Mouse (Mus musculus) liver, embryonic 11.5 days (tissue): ENCODE measurements at regions not wholly inside any gene's neighbourhood (a gene's known extent, or its start where the extent isn't known, plus 50 kb on each side); places are given as distances from the start of the nearest gene placed in this dataset.

Source experiments
- ATAC-seq: fragments of 200-750 bp; cut with Nextera tagmentation; replicated peaks from 2 replicates; pipeline ENCODE4 v1.8.0; 2017; ENCODE audit warnings: moderate number of reproducible peaks, mild to moderate bottlenecking, moderate TSS enrichment, moderate library complexity; ENCODE audit not compliant: low FRiP score
- DNase-seq: peaks from one replicate; pipeline ENCODE4 v3.0.0-alpha.2; 2017; ENCODE audit warnings: low spot score
- H3K27ac ChIP-seq: fragments of 300-500 bp; sonication (generic); 2 replicates; pipeline ENCODE4 v1.5.1; 2014; ENCODE audit warnings: mild to moderate bottlenecking, low read depth, low read length, control low read depth
- H3K27me3 ChIP-seq: fragments of 300-500 bp; sonication (generic); replicated peaks from 2 replicates; pipeline ENCODE4 v1.6.1; 2014; ENCODE audit warnings: low read length, mixed read lengths; ENCODE audit not compliant: control insufficient read depth, insufficient read depth
- H3K36me3 ChIP-seq: fragments of 300-500 bp; sonication (generic); 2 replicates; pipeline ENCODE4 v1.6.1; 2014; ENCODE audit warnings: mild to moderate bottlenecking, low read length, moderate library complexity, mixed read lengths; ENCODE audit not compliant: control insufficient read depth, insufficient read depth
- H3K4me1 ChIP-seq: fragments of 300-500 bp; sonication (generic); replicated peaks from 2 replicates; pipeline ENCODE4 v1.6.1; 2014; ENCODE audit warnings: low read length, mixed read lengths; ENCODE audit not compliant: control insufficient read depth, insufficient read depth
- H3K4me2 ChIP-seq: fragments of 300-500 bp; sonication (generic); 2 replicates; pipeline ENCODE4 v1.6.1; 2014; ENCODE audit warnings: mild to moderate bottlenecking, control low read depth, moderate library complexity
- H3K4me3 ChIP-seq: fragments of 300-500 bp; sonication (generic); 2 replicates; pipeline ENCODE4 v1.5.1; 2014; ENCODE audit warnings: low read depth, low read length, control low read depth
- H3K9ac ChIP-seq: fragments of 300-500 bp; sonication (generic); 2 replicates; pipeline ENCODE4 v1.6.1; 2014; ENCODE audit warnings: low read depth, low read length, control low read depth
- H3K9me3 ChIP-seq: fragments of 300-500 bp; sonication (generic); 2 replicates; pipeline ENCODE4 v1.6.1; 2016; ENCODE audit warnings: low read length, inconsistent platforms, mixed read lengths; ENCODE audit not compliant: control insufficient read depth
- WGBS: fragments of 180-500 bp; shearing (Covaris S2); extraction: QIAGEN DNeasy Blood & Tissue Kit; methylation state at CpG from one replicate; pipeline ENCODE4 v1.1.7; 2014; 5-methylcytosine and 5-hydroxymethylcytosine counted together

DNA sequence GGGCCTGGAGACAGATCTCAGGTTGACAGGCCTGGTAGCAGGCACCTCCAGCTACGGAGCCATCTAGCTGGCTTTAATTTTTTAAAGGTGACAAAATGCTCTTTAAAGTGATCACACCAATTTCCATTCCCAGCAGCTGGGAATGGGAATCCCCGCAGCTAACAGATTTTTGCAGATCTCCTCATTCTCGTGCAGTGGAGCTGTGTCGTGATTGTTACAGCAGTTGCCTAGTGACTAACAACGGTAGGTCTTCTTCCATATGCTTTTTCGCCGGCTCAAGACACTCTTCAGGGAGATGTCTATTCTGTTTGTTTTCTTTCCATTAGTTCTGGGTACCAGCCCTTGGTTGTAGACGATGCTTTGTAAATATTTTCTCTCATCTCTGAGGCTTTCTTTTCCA, 109.3 kb downstream of the Bcl2l11 start:
- Histone ChIP-seq H3K27ac (no peak overlapping the region), H3K36me3 (no peaks in the 10 kb centered on the region), H3K9me3 (no peaks in the 10 kb centered on the region), H3K27me3 (no peaks in the 10 kb centered on the region), H3K9ac (no peak overlapping the region), H3K4me3 (no peak overlapping the region), H3K4me1 (no peaks in the 10 kb centered on the region), H3K4me2 (no peak overlapping the region)
- DNase-seq: no peak
- ATAC-seq: no peak
- WGBS: 77% methylated on average over 8 of the region's 8 CpGs

DNA sequence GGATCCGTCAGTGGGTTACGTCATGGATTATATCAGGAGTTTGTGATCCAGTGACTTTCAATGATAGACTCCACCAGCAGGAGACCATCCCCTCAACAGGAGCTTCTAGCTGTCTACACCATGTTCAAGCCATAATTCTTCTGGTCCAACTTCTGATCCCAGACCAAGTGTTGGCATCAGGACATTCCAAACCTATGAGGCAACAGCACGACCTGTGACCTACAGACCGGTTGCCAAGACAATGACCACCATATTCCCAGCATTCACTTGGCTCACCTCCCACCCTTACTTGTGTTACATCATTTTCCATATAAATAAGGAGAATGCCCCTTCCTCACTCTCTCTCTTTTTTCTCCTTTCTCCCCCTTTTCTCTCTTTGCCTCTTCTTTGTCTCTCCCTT, 113.6 kb downstream of the Bcl2l11 start:
- H3K27ac ChIP-seq: no peak overlapping the region
- no peak overlapping the region for H3K4me2 ChIP-seq
- no peaks in the 10 kb centered on the region for H3K9me3 ChIP-seq
- DNase-seq: no peak
- ATAC-seq: no peak
- H3K27me3 ChIP-seq: no peaks in the 10 kb centered on the region
- H3K9ac ChIP-seq: no peak overlapping the region
- 86% methylated on average over 4 of the region's 4 CpGs for WGBS
- H3K36me3 ChIP-seq: no peaks in the 10 kb centered on the region
- H3K4me1 ChIP-seq: no peaks in the 10 kb centered on the region
- H3K4me3 ChIP-seq: no peak overlapping the region

- H3K36me3 ChIP-seq: no peaks in the 10 kb centered on the region
- H3K4me2 ChIP-seq: no peak overlapping the region
- H3K27ac ChIP-seq: no peak overlapping the region
- H3K9me3 ChIP-seq: no peaks in the 10 kb centered on the region
- no peak overlapping the region for H3K4me3 ChIP-seq
- 65% methylated on average over 4 of the region's 4 CpGs for WGBS
- no peaks in the 10 kb centered on the region for H3K27me3 ChIP-seq
- no peak overlapping the region for H3K9ac ChIP-seq
- ATAC-seq (no peak), DNase-seq (no peak)
- no peaks in the 10 kb centered on the region for H3K4me1 ChIP-seq
Observed at GRCm38 (mm10) chr2:128240054-128240453, 114.2 kb downstream of the Bcl2l11 start.

- Histone ChIP-seq H3K36me3 (no peaks in the 10 kb centered on the region), H3K9ac (no peak overlapping the region), H3K9me3 (no peaks in the 10 kb centered on the region), H3K27me3 (no peaks in the 10 kb centered on the region), H3K4me1 (no peaks in the 10 kb centered on the region), H3K27ac (no peak overlapping the region), H3K4me3 (no peak overlapping the region), H3K4me2 (no peak overlapping the region)
- ATAC-seq: no peak
- no peak for DNase-seq
- WGBS: 37% methylated on average over 9 of the region's 9 CpGs
Observed at GRCm38 (mm10) chr2:128240536-128241279, 114.9 kb downstream of the Bcl2l11 start.

- Histone ChIP-seq H3K9ac (no peak overlapping the region), H3K9me3 (no peaks in the 10 kb centered on the region), H3K27me3 (no peaks in the 10 kb centered on the region), H3K4me3 (no peak overlapping the region), H3K4me2 (no peak overlapping the region), H3K27ac (no peak overlapping the region), H3K4me1 (no peaks in the 10 kb centered on the region), H3K36me3 (no peaks in the 10 kb centered on the region)
- ATAC-seq (no peak), DNase-seq (no peak)
- WGBS: 14% methylated on average over 3 of the region's 3 CpGs
Observed at GRCm38 (mm10) chr2:128241280-128241665, 115.4 kb downstream of the Bcl2l11 start.

GRCm38 (mm10) chr2:128245544-128245943, 119.7 kb downstream of the Bcl2l11 start:
- no peak overlapping the region for H3K4me3 ChIP-seq
- no peaks in the 10 kb centered on the region for H3K4me1 ChIP-seq
- DNase-seq: no peak
- WGBS: 73% methylated on average over 10 of the region's 10 CpGs
- no peak overlapping the region for H3K27ac ChIP-seq
- H3K27me3 ChIP-seq: no peaks in the 10 kb centered on the region
- H3K36me3 ChIP-seq: no peaks in the 10 kb centered on the region
- H3K9me3 ChIP-seq: no peaks in the 10 kb centered on the region
- H3K9ac ChIP-seq: no peak overlapping the region
- H3K4me2 ChIP-seq: no peak overlapping the region
- ATAC-seq: no peak

DNA sequence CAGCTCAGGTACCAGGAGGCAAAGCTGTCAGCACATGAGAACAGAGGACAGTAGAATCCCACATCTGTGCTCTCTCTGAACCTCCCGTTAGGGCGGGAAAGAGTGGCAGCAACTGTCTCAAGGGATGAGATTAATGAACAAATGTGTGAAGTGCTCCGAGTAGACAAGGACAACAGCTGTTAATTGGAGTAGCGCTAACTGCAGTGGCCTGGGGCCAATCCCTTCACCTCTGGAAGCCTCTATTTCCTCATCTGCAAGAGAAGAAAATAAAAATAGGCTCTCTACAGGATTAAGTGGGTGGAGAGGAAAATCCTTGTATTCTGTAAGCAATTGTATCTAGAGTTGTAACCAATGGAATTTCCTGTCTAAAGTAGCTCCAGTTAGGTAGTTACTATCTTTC, 122.1 kb downstream of the Bcl2l11 start:
- 46% methylated on average over 4 of the region's 4 CpGs for WGBS
- no peaks in the 10 kb centered on the region for H3K27me3 ChIP-seq
- ATAC-seq: no peak

GRCm38 (mm10) chr2:128249188-128249587, 123.3 kb downstream of the Bcl2l11 start:
- DNase-seq (no peak), ATAC-seq (no peak)
- 82% methylated on average over 4 of the region's 4 CpGs for WGBS
- Histone ChIP-seq H3K9ac (no peak overlapping the region), H3K4me1 (no peaks in the 10 kb centered on the region), H3K27ac (no peak overlapping the region), H3K9me3 (no peaks in the 10 kb centered on the region), H3K36me3 (no peaks in the 10 kb centered on the region), H3K4me2 (no peak overlapping the region), H3K27me3 (no peaks in the 10 kb centered on the region), H3K4me3 (no peak overlapping the region)

More for the DNA sequence above, 122.1 kb downstream of the Bcl2l11 start:
- Histone ChIP-seq H3K27ac (no peak overlapping the region), H3K4me2 (no peak overlapping the region), H3K9ac (no peak overlapping the region), H3K9me3 (no peaks in the 10 kb centered on the region), H3K36me3 (no peaks in the 10 kb centered on the region), H3K4me1 (no peaks in the 10 kb centered on the region), H3K4me3 (no peak overlapping the region)
- no peak for DNase-seq

DNA sequence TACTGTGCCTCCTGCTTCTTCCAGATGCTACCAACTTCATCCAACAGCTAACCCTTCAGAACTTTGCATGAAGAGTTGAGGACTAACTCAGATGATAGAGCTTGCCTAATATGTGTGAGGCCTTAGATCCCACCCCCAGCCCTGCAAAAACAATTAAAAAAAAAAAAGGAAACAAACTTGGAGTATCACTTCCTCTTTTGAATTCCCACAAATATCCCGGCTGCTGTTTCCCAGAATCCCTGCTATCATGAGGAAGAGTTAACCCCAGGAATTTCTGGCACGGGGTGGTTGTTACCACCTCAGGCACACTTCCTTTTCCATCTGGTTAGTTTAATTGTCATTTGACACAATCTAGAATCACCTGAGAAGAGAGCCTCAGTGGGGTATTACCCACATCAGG, 123.8 kb downstream of the Bcl2l11 start:
- H3K9me3 ChIP-seq: no peaks in the 10 kb centered on the region
- H3K4me3 ChIP-seq: no peak overlapping the region
- DNase-seq (no peak), ATAC-seq (no peak)
- no peaks in the 10 kb centered on the region for H3K4me1 ChIP-seq
- H3K27ac ChIP-seq: no peak overlapping the region
- H3K9ac ChIP-seq: no peak overlapping the region
- H3K4me2 ChIP-seq: no peak overlapping the region
- no peaks in the 10 kb centered on the region for H3K27me3 ChIP-seq
- 79% methylated on average over 2 of the region's 2 CpGs for whole genome bisulfite sequencing
- no peaks in the 10 kb centered on the region for H3K36me3 ChIP-seq
